Mouse (Mus musculus): ENCODE data around the gene Rbfox2.

Gene Rbfox2

GRCm38 (mm10) chr15:77150000-77150399 lies 156.8 kb downstream of the Rbfox2 start:
- DNase-seq (ENCODE audit: low read depth, low spot score) = no peak

DNA sequence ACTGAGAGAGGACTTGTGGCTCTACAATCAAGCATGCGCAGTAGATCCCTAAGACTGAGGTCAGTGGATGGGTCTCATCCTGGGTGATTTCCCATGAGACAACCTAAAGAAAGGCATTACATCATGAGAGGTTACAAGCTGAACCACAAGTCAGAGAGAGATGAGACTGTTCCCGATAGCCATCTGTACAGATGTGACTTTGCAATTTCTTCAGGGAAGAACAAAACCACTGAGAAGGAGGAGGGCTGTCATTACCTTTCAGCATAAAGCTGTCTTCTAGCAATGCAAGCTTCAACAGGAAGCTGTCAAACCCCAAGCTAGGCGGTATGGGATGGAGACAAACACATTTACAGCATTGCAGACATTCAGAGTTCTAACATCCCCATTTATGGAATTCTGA lies 157.3 kb downstream of the Rbfox2 start:
- DNase-seq (ENCODE audit: low read depth, low spot score) = no peak

- no peak for DNase-seq (ENCODE audit: low read depth, low spot score)
Observed at GRCm38 (mm10) chr15:77146942-77147341, 159.9 kb downstream of the Rbfox2 start.

GRCm38 (mm10) chr15:77144960-77145359 lies 161.8 kb downstream of the Rbfox2 start:
- DNase-seq (ENCODE audit: low read depth, low spot score) = no peak

GRCm38 (mm10) chr15:77142787-77143186 lies 164.0 kb downstream of the Rbfox2 start:
- no peak for DNase-seq (ENCODE audit: low read depth, low spot score)

- no peak for DNase-seq (ENCODE audit: low read depth, low spot score)
Observed at GRCm38 (mm10) chr15:77142352-77142751, 164.5 kb downstream of the Rbfox2 start.

- DNase-seq (ENCODE audit: low read depth, low spot score) = no peak
Observed at GRCm38 (mm10) chr15:77141711-77142110, 165.1 kb downstream of the Rbfox2 start.

DNA sequence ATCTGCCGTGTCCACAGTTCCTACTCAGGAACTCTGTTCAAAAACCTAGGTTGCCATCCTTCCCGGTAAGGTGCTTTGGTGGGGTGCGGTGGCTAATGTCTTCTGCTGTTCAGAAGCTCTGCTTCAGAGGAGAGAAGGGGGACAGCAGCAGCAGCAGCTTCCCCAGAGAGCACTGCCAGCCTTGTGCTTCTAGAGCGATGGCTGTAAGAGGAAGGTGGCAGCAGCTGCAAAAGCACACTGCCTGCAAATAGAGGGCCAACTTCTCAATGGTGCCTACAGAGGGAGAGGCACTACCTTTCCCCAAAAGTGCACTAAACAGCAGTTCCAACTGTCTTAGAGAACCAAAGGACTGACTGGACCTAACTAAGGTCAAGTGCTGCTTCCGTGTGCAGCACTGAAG lies 168.5 kb downstream of the Rbfox2 start:
- DNase-seq (ENCODE audit: low read depth, low spot score) = no peak

DNA sequence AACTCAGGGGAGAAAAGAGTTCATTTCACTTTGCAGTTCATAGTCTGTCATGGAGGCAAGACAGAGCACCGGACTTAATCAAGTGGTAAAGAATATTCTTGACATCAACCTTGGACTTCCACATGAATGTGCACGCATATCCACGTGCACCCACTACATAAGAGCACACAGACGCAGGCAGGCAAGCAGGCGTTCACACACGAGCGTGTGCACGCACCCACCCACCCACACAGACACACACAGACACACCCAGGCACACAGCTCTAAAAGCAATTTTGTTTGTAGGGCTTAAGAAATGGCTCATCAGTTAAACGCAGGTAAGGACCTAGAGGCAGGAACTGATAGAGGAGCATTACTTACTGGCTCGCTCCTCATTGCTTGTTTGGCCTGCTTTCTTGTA lies 172.3 kb downstream of the Rbfox2 start:
- no peak for DNase-seq (ENCODE audit: low read depth, low spot score)

DNA sequence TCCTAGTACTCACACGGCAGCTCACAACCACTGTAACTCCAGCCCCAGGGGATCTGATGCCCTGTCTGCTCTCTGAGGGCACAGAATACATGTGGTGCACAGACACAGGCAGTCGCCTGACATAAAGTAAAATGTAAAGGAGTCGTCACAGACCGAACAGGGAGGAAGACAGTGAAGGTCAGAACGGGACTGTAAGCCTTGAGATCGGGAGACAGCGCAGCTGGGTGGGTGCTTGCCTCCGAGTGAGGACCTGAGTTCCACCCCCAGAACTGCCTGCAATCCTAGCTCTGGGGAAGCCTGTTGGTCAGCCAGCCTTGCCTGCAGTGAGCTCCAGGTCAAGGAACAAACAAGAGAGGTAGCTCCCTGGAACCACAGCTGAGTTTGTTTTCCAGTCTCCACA lies 177.7 kb downstream of the Rbfox2 start:
- DNase-seq (ENCODE audit: low read depth, low spot score) = no peak

DNA sequence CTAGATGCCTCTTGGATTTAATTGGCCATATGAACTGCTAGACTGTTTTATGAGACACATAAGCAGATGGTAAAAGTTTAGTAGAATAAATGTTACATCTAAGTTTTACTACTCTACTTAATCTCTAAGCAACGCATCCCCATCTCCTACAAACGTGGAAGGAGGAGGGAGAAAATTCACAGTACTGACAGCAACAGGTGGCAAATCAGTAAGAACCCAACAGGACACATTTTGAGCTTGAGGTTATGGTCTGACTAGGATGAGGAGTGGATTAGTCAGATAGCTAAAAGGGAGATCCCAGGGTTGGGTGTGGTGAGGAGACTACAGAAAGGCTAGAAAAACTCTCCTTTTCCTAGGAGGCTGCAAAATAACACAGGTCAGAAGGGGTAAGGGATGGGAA lies 179.1 kb downstream of the Rbfox2 start:
- no peak for DNase-seq (ENCODE audit: low read depth, low spot score)

GRCm38 (mm10) chr15:77126674-77127073 lies 180.1 kb downstream of the Rbfox2 start:
- no peak for DNase-seq (ENCODE audit: low read depth, low spot score)

DNA sequence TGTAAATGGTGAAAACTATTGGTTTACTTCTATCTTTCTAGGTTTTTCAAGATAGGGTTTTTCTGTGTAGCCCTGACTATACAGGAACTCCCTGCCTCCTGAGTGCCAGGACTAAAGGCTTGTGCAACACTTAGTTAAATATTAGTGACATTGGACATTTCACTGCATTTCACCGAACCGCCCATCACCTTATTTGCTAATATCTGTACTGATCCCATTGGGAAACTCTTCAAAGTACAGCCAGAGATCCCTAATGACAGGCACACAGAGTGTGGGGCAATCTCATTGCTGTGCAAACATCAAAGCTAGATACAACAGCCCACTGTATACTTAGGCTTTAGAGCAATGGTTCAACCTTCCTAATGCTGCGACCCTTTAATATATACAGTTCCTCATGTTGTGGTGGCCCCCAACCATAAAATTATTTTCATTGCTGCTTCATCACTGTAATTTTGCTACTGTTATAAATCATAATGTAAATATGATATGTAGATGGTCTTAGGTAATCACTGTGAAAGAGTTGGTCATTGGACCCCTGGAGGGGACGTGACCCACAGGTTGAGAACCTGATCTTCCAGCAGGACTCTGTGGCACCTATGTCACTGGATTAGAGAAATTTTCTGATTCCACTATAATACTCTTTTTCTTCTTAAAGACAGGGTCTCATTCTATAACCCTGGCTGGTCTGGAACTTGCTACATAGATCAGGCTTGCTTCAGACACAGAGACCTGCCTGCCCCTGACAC lies 182.3 kb downstream of the Rbfox2 start:
- no peak for DNase-seq (ENCODE audit: low read depth, low spot score)

- no peak for DNase-seq (ENCODE audit: low read depth, low spot score)
Observed at GRCm38 (mm10) chr15:77122824-77123223, 184.0 kb downstream of the Rbfox2 start.

GRCm38 (mm10) chr15:77122208-77122607 lies 184.6 kb downstream of the Rbfox2 start:
- no peak for DNase-seq (ENCODE audit: low read depth, low spot score)

- DNase-seq (ENCODE audit: low read depth, low spot score) = peak; percentile 33
Observed at GRCm38 (mm10) chr15:77119666-77120065, 187.1 kb downstream of the Rbfox2 start.

DNA sequence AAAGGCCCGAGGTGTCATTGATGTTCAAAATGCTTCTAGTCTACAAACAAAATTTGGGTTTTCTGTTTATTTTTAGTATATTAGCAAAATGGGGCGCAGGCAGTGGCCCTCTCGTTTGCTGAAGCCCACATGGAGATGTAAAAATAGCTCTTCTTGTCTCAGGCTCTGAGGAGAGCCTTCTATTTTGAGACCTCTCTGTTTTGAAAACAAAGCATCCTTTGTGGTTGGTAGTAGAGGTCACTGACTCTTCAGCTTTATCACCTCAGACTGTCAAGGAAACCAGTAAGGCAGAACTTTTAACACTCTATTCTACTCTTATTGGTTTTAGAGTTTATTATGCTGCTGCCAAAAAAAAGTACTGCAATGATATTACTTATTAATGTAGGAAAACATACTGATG lies 189.6 kb downstream of the Rbfox2 start:
- DNase-seq (ENCODE audit: low read depth, low spot score) = no peak

DNA sequence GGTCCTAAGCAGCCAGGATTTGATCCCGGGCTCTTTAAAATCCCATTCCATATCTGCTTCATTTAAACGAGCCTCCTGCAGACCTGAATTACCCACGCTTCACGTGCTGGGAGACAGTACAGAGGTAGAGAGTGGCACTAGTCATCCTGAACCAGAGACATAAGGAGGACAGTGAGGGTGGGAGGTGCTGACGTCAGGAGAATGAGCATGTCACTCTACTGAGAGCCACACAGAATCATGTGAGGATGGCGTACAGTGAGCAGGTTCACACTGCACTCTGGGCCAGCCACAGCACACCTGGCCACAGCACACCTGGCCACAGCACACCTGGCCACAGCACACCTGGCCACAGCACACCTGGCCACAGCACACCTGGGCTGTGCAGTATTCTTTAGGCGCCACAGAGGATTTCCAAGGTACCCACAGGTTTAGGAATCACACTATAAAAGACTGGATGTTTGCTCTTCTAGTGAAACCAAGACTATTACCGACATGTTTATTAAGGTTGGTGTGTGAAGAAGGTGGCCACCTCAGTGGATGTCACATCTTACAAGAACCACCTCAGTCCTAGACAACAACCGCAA lies 190.6 kb downstream of the Rbfox2 start:
- no peak for DNase-seq (ENCODE audit: low read depth, low spot score)

- DNase-seq (ENCODE audit: low read depth, low spot score) = no peak
Observed at GRCm38 (mm10) chr15:77115456-77115855, 191.3 kb downstream of the Rbfox2 start.

- no peak for DNase-seq (ENCODE audit: low read depth, low spot score)
Observed at GRCm38 (mm10) chr15:77113591-77113990, 193.2 kb downstream of the Rbfox2 start.

GRCm38 (mm10) chr15:77112378-77112777 lies 194.4 kb downstream of the Rbfox2 start:
- DNase-seq (ENCODE audit: low read depth, low spot score) = no peak

GRCm38 (mm10) chr15:77111924-77112323 lies 194.9 kb downstream of the Rbfox2 start:
- DNase-seq (ENCODE audit: low read depth, low spot score) = no peak

DNA sequence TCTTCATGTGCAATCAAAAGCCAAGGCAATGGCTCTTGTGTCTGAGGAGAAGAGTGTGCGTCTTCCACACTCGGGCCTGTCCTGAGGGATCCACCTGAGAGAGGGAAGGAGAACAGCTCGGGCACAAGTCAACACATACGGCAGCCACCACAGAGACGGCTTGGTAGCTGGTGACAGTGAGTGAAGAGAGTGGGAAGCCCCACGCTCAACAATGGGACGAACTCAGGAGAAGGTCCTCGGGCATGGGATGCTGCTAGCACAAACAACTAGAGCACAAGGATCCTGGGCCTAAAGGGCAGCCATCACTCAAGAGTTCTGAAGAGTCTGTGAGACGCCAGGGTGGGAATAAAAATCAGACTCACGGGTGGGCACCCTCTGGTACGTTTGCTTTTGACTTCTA lies 196.4 kb downstream of the Rbfox2 start:
- DNase-seq (ENCODE audit: low read depth, low spot score) = no peak

Data from ES-CJ7 (cell line).